Mouse (Mus musculus) heart, adult 2 months (tissue): ENCODE results near the gene Agk.

Experiments
- CTCF ChIP-seq: fragments of 200-600 bp; IDR thresholded peaks from 2 replicates; pipeline ENCODE4 v1.8.1; 2022; ENCODE audit warnings: antibody characterized with exemption, mild to moderate bottlenecking, moderate library complexity
- EP300 ChIP-seq: fragments of 200-500 bp; IDR thresholded peaks from 2 replicates; pipeline ENCODE4 v1.6.1; 2011; ENCODE audit warnings: low read depth, low read length, control low read depth; ENCODE audit not compliant: insufficient read depth
- POLR2A ChIP-seq: fragments of 200-500 bp; IDR thresholded peaks from 2 replicates; pipeline ENCODE4 v1.6.1; 2011; ENCODE audit warnings: mild to moderate bottlenecking, low read depth, low read length, control low read depth; ENCODE audit not compliant: insufficient read depth

GRCm38 (mm10) chr6:40439731-40440130 is 114.8 kb downstream of the Agk start:
- TF ChIP-seq POLR2A (no peak), CTCF (no peak), EP300 (no peak)
